Mouse (Mus musculus) megakaryocyte, embryonic 14.5 days (primary cell): ENCODE data around the gene Fh1. TPM values are rescaled to one million over a fixed set of nuclear protein-coding genes. Genes with fewer than 3 reads are reported as not detected.

Source experiments
- H3K27me3 ChIP-seq: replicated peaks from 2 replicates; pipeline ENCODE3; 2012; ENCODE audit warnings: inconsistent platforms
- H3K36me3 ChIP-seq: replicated peaks from 2 replicates; pipeline ENCODE3; 2012; ENCODE audit warnings: low read length, inconsistent platforms, mixed read lengths
- H3K4me1 ChIP-seq: 2 replicates; pipeline ENCODE4 v1.6.1; 2012; ENCODE audit warnings: inconsistent platforms
- H3K4me3 ChIP-seq: replicated peaks from 2 replicates; pipeline ENCODE3; 2012; ENCODE audit warnings: moderate library complexity, mild to moderate bottlenecking, inconsistent platforms
- H3K9me3 ChIP-seq: 2 replicates; pipeline ENCODE4 v1.6.1; 2012; ENCODE audit warnings: inconsistent platforms
- FLI1 ChIP-seq: IDR thresholded peaks from 2 replicates; pipeline ENCODE4 v1.6.1; 2012; ENCODE audit warnings: low read length, inconsistent platforms, mixed read lengths
- GATA1 ChIP-seq: IDR thresholded peaks from 3 replicates; pipeline ENCODE4 v1.6.1; 2012; ENCODE audit warnings: mixed read lengths, low read length, inconsistent platforms, borderline replicate concordance
- polyA plus RNA-seq: library from polyadenylated mRNA; stranded (reverse); fragments of >175 nt; gene quantifications from 2 replicates; pipeline ENCODE4 v1.2.3, GENCODE M21; 2012; ENCODE audit warnings: low replicate concordance; ENCODE audit not compliant: insufficient read depth

Fh1 gene
- polyA plus RNA-seq, 1 experiment = 10.4 TPM

DNA sequence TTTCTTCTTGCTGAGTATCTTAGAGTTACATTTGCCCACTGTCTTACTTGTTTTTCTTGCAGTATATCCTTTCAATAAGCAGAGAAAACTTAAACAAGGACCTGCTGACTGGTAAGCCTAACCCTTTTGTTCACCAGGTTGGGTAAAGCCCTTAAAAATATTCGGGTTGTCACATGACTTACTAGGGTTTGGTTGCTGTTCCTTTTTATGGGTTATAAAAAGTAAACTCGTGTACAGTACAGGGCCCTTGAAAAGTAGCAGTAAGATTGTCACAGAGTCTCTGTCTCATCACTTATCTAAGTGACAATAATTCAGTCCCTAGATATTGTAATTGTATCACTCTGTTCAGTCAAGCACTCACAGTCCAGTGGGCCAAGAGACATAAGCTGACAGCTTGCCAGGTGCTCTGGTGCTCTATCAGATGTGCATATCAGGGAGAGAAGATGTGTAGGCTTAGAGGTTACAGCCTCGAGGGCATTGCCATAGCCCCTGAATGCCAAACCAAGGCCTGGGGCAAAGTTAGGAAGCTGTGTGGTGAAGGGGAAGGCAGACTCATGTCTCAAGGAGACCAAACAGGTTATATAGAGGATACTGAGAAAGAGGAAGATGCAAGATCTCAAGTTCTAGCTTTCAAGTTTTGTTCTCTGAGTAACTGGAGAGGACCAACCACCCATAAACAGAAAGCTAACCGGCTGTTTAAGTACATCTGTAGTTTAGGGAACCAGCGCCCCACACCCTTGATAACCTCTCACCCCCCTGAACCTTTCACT is 18.2 kb upstream of the Fh1 start:
- H3K27me3 ChIP-seq = peaks cover 2% of the 10 kb centered on the region
- peaks cover 3% of the 10 kb centered on the region for H3K4me1 ChIP-seq
- TF ChIP-seq GATA1 (no peak), FLI1 (no peak)
- H3K36me3 ChIP-seq = no peaks in the 10 kb centered on the region
- H3K9me3 ChIP-seq = no peaks in the 10 kb centered on the region
- H3K4me3 ChIP-seq = no peak overlapping the region

DNA sequence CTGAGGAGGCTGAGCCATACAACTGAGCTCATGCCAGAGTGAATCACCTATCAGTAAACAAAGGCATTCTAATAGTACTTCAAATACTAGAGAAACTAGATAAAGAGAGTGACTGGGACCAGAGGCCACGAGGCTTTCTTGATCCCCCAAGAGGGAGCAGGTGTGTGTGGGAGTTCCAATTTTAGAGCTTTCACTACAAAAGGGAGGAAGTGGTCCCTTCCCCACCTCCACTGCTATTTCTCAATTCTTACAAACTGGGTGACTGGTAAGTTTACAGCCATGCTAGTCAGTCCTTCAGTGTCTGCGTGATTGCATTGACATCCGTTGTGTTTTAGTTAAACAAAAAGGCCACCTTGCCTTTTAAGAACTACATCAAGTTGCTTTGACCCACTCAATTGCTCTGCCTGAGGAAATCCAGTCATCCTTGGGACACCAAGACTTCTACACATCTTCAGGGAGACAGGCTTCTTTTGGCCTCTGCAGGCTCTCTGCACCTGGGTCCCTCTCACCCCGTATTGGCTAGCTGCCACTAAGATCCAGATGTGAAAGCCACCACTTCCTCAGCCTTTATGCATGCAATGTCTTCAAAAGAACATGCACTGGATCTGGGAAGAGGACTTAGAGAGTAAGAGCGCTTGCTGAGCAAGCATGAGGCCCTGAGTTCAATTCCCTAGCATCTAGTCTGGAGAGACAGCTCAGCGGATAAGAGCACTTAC is 15.2 kb upstream of the Fh1 start:
- Histone ChIP-seq H3K9me3 (no peaks in the 10 kb centered on the region), H3K4me3 (no peak overlapping the region), H3K27me3 (no peaks in the 10 kb centered on the region), H3K36me3 (no peaks in the 10 kb centered on the region), H3K4me1 (peaks cover 3% of the 10 kb centered on the region)
- TF ChIP-seq FLI1 (no peak), GATA1 (no peak)

GRCm38 (mm10) chr1:175639072-175639471 is 13.6 kb upstream of the Fh1 start:
- no peaks in the 10 kb centered on the region for H3K36me3 ChIP-seq
- H3K9me3 ChIP-seq = no peaks in the 10 kb centered on the region
- no peak overlapping the region for H3K4me3 ChIP-seq
- H3K27me3 ChIP-seq = no peaks in the 10 kb centered on the region
- TF ChIP-seq FLI1 = no peak
- TF ChIP-seq GATA1 = no peak
- H3K4me1 ChIP-seq = peaks cover 3% of the 10 kb centered on the region

DNA sequence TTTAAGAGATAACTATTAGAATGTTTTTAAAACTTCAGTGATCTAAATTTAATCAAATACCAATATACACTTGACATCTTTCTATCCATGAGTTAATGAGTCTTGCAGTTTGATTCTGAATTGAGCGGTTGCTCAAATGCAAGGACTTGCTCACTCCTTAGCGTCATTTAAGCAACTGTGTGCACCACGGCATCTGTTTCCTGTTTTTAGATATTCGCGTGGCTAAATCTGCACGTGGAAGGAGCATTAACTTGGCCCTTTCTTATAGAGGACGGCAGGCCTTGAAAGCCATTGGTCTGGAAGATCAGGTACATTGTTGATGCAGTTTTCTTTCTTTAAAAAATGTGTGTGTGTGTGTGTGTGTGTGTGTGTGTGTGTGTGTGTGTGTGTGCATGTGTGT is 12.2 kb upstream of the Fh1 start:
- H3K4me3 ChIP-seq = no peak overlapping the region
- TF ChIP-seq GATA1 (no peak), FLI1 (no peak)
- no peaks in the 10 kb centered on the region for H3K27me3 ChIP-seq
- no peaks in the 10 kb centered on the region for H3K36me3 ChIP-seq
- peaks cover 3% of the 10 kb centered on the region for H3K4me1 ChIP-seq
- H3K9me3 ChIP-seq = no peaks in the 10 kb centered on the region

DNA sequence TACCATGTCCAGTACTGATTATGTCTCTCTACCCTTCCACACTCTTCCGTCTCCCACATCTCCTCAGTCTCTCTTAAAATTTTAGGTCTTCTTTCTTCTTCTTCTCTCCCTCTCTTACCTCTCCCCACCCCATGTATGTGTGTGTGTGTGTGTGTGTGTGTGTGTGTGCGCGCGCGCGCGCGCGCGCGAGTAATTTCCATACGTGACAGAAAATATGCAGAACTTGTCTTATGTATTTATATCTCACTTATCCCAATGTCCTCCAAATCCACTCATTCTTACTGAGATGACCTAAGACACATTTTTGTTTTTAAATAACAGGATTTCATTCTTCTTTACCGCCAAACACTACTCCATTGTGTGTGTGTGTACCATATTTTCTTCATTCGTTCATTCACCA is 7.0 kb upstream of the Fh1 start:
- no peak for TF ChIP-seq GATA1
- TF ChIP-seq FLI1 = no peak
- peaks cover 13% of the 10 kb centered on the region; the same call in 1 of the 2 replicates for H3K4me1 ChIP-seq
- no peaks in the 10 kb centered on the region for H3K36me3 ChIP-seq
- no peaks in the 10 kb centered on the region for H3K9me3 ChIP-seq
- H3K4me3 ChIP-seq = no peak overlapping the region
- H3K27me3 ChIP-seq = no peaks in the 10 kb centered on the region

DNA sequence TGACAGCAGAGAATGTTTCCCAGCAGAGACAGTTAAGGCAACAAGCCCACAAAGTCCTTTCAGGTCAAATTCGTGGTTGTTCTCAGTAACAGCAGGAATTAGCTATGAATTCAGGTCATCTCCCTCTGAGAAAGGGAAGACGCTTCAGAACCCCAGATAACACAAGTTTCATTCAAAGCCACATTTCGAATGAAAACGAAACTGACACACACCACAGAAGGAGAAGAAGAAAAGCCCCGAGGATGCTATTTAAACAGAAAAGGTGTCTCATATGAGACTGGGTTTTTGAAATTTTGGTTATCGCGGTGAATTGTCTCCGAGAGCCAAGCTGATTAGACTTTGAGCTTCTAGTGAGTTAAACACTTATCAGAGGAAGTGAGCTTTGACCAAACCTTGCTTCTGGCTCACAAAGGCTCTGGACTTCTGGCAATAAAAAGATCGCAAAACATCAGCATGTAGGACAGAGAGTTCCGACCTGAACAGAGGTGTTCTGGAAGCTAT is 6.3 kb upstream of the Fh1 start:
- Histone ChIP-seq H3K9me3 (no peaks in the 10 kb centered on the region), H3K4me1 (peaks cover 19% of the 10 kb centered on the region), H3K4me3 (no peak overlapping the region), H3K36me3 (no peaks in the 10 kb centered on the region), H3K27me3 (no peaks in the 10 kb centered on the region)
- TF ChIP-seq FLI1 = no peak

DNA sequence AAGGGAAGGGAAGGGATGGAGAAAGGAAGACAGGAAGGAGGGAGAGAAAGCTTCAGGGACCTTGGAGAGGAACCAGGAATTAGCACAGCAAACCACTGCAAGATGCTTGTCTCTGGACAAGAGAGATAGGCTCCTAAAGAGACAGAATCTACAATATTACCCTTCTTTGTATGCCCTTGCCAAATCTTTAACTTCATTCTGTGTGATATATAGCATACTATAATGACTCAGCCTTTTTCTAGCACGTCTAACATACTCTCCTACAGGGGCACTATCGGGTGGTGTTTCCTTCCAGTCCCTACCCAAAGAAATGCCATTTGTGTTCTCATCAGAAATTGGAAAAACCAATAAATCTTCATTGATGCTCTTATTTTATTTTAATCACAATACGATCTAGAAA is 5.6 kb upstream of the Fh1 start:
- H3K4me1 ChIP-seq = peaks cover 23% of the 10 kb centered on the region
- H3K9me3 ChIP-seq = no peaks in the 10 kb centered on the region
- H3K4me3 ChIP-seq = no peak overlapping the region
- TF ChIP-seq FLI1 = no peak
- no peaks in the 10 kb centered on the region for H3K36me3 ChIP-seq
- H3K27me3 ChIP-seq = no peaks in the 10 kb centered on the region

- no peaks in the 10 kb centered on the region for H3K36me3 ChIP-seq
- no peaks in the 10 kb centered on the region for H3K9me3 ChIP-seq
- H3K27me3 ChIP-seq = no peaks in the 10 kb centered on the region
- no peak for TF ChIP-seq GATA1
- no peak for TF ChIP-seq FLI1
- H3K4me1 ChIP-seq = peaks cover 26% of the 10 kb centered on the region
- H3K4me3 ChIP-seq = no peak overlapping the region
Observed at GRCm38 (mm10) chr1:175630345-175630744, 4.9 kb upstream of the Fh1 start.

- H3K4me3 ChIP-seq = no peak overlapping the region
- H3K9me3 ChIP-seq = no peaks in the 10 kb centered on the region
- peaks cover 35% of the 10 kb centered on the region for H3K4me1 ChIP-seq
- no peaks in the 10 kb centered on the region for H3K27me3 ChIP-seq
- no peaks in the 10 kb centered on the region for H3K36me3 ChIP-seq
- TF ChIP-seq FLI1 (no peak), GATA1 (no peak)
Observed at GRCm38 (mm10) chr1:175629248-175629647, 3.8 kb upstream of the Fh1 start.

DNA sequence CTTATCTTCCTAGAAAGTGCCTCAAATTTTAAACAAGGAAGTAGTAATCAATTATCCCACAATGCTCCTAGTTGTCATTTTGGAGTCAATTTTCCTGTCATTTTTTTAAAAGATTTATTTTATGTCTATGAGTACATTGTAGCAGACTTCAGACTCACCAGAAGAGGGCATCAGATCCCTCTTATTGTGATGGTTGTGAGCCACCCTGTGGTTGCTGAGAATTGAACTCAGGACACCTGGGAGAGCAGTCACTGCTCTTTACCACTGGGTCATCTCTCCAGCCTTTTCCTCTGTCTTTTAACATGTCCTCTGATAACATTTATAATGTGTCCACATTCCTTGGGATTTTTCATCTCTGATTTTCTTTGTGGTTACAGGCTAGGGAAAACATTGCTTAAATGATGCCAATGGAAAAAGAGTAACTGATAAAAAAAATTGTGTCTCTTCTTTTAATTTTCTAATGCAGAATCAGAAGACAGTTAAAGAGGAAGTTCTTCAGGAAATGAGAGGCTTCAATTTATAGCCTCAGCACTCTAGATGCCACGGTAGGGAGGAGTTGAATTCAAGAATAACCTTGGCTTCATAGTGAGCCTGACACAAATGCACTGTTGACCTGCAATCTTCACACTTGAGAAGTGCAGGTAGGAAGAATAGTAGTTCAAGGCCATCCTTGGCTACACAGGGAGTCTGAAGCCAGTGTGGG is 706 bp upstream of the Fh1 start:
- H3K4me3 ChIP-seq = peak overlapping the region; percentile 95
- peaks cover 5% of the 10 kb centered on the region for H3K36me3 ChIP-seq
- peaks cover 51% of the 10 kb centered on the region for H3K4me1 ChIP-seq
- H3K27me3 ChIP-seq = no peaks in the 10 kb centered on the region
- H3K9me3 ChIP-seq = no peaks in the 10 kb centered on the region
- TF ChIP-seq GATA1 (no peak), FLI1 (no peak)
